Mouse (Mus musculus) left cerebral cortex, adult 8-10 months (tissue): ENCODE results near the gene 1700109H08Rik. TPM values are rescaled to one million over a fixed set of nuclear protein-coding genes. Genes with fewer than 3 reads are reported as not detected.
"Not testable (repeated sequence)": the region's sequence is repeated elsewhere in the genome, so short reads cannot be mapped to it uniquely, and the experiment has no call there.

Source experiments
- DNase-seq, 2 experiments: peaks; one replicate each; pipeline ENCODE4 v3.0.0; 2022; ENCODE audit warnings: low spot score in 2 of 2
- total RNA-seq, 4 experiments: library from RNA; stranded (reverse); gene quantifications; 2 replicates each; pipeline ENCODE4 v1.2.4; 2022

1700109H08Rik gene
- 1 to 10 TPM; 3.2 to 7.2 (median 4.6) TPM for total RNA-seq

- DNase-seq: no peak
These were observed at the start of gene 1700109H08Rik for GRCm38 (mm10) chr5:3571266-3571665. Gene 1700109H08Rik, plus strand, starts transcription at chr5:3571566.

- no peak for DNase-seq
These were observed 49.6 kb upstream of the 1700109H08Rik start for GRCm38 (mm10) chr5:3521741-3522140.

GRCm38 (mm10) chr5:3522826-3523225 is 48.5 kb upstream of the 1700109H08Rik start:
- DNase-seq: no peak

GRCm38 (mm10) chr5:3527041-3527691 is 44.2 kb upstream of the 1700109H08Rik start:
- no peak for DNase-seq

GRCm38 (mm10) chr5:3529585-3530189 is 41.7 kb upstream of the 1700109H08Rik start:
- DNase-seq: no peak

- not testable (repeated sequence) for DNase-seq
These were observed 39.3 kb upstream of the 1700109H08Rik start for GRCm38 (mm10) chr5:3532048-3532447.

- no peak for DNase-seq
These were observed 34.7 kb upstream of the 1700109H08Rik start for GRCm38 (mm10) chr5:3536592-3537212.

- DNase-seq: no peak
These were observed 32.6 kb upstream of the 1700109H08Rik start for GRCm38 (mm10) chr5:3538505-3539472.

- no peak for DNase-seq
These were observed 29.5 kb upstream of the 1700109H08Rik start for GRCm38 (mm10) chr5:3541871-3542270.

GRCm38 (mm10) chr5:3543629-3544479 is 27.5 kb upstream of the 1700109H08Rik start, which contains the start of gene Fam133b:
Gene Fam133b, plus strand, starts transcription at chr5:3543833.
- DNase-seq: peak; percentile 88 to 96

GRCm38 (mm10) chr5:3544480-3544769 is 26.9 kb upstream of the 1700109H08Rik start:
- no peak for DNase-seq

- DNase-seq: no peak
These were observed 25.1 kb upstream of the 1700109H08Rik start for GRCm38 (mm10) chr5:3546226-3546625.

GRCm38 (mm10) chr5:3551481-3551880 is 19.9 kb upstream of the 1700109H08Rik start:
- no peak for DNase-seq

GRCm38 (mm10) chr5:3554198-3554597 is 17.2 kb upstream of the 1700109H08Rik start:
- DNase-seq: no peak

- DNase-seq: no peak
These were observed 3.5 kb downstream of the 1700109H08Rik start for GRCm38 (mm10) chr5:3574825-3575224.

- DNase-seq: no peak
These were observed 6.6 kb downstream of the 1700109H08Rik start for GRCm38 (mm10) chr5:3577939-3578338.

- DNase-seq: no peak
These were observed 7.7 kb downstream of the 1700109H08Rik start for GRCm38 (mm10) chr5:3579066-3579465.

- DNase-seq: peak; percentile 83 to 95
These were observed 24.5 kb downstream of the 1700109H08Rik start, which contains the start of gene Pex1 for GRCm38 (mm10) chr5:3595693-3596398. Gene Pex1, plus strand, starts transcription at chr5:3596066.

GRCm38 (mm10) chr5:3596399-3596766 is 25.0 kb downstream of the 1700109H08Rik start, which contains the start of gene Rbm48:
Gene Rbm48, minus strand, starts transcription at chr5:3596585.
- peak in 1 of 2 experiments; percentile 84 for DNase-seq

- no peak for DNase-seq
These were observed 25.8 kb downstream of the 1700109H08Rik start for GRCm38 (mm10) chr5:3597171-3597570.
